Mouse (Mus musculus): ENCODE measurements around the gene Herc6.

The Herc6 gene

GRCm38 (mm10) chr6:57607999-57608398 is 27.2 kb downstream of the Herc6 start:
- Histone ChIP-seq H3K27me3 (ENCODE audit: insufficient read depth, low read length) (no peaks in the 10 kb centered on the region), H3K9me3 (ENCODE audit: low read length) (no peaks in the 10 kb centered on the region), H3K36me3 (ENCODE audit: insufficient read depth, low read length) (no peaks in the 10 kb centered on the region), H3K4me1 (replicated peaks; ENCODE audit: low read depth, low read length) (no peaks in the 10 kb centered on the region), H3K4me3 (replicated peaks; ENCODE audit: low read length) (no peak overlapping the region)
- TF ChIP-seq NANOG (IDR thresholded peaks at IDR 0.05; ENCODE audit: borderline replicate concordance, low read length) (no peak), POU5F1 (IDR thresholded peaks at IDR 0.05; ENCODE audit: borderline replicate concordance, low read length) (no peak), CTCF (conservative IDR thresholded peaks at IDR 0.05; ENCODE audit: low read length) (no peak)

- no peaks in the 10 kb centered on the region for H3K4me1 ChIP-seq (replicated peaks; ENCODE audit: low read depth, low read length)
These were observed 28.8 kb downstream of the Herc6 start for GRCm38 (mm10) chr6:57609631-57610030.

GRCm38 (mm10) chr6:57615788-57616187 is 35.0 kb downstream of the Herc6 start:
- no peak for TF ChIP-seq POU5F1 (IDR thresholded peaks at IDR 0.05; ENCODE audit: borderline replicate concordance, low read length)
- no peak for TF ChIP-seq CTCF (conservative IDR thresholded peaks at IDR 0.05; ENCODE audit: low read length)
- no peak for TF ChIP-seq NANOG (IDR thresholded peaks at IDR 0.05; ENCODE audit: borderline replicate concordance, low read length)
- no peaks in the 10 kb centered on the region for H3K36me3 ChIP-seq (ENCODE audit: insufficient read depth, low read length)
- no peaks in the 10 kb centered on the region for H3K9me3 ChIP-seq (ENCODE audit: low read length)

More at GRCm38 (mm10) chr6:57609631-57610030, 28.8 kb downstream of the Herc6 start:
- no peaks in the 10 kb centered on the region for H3K36me3 ChIP-seq (ENCODE audit: insufficient read depth, low read length)
- no peaks in the 10 kb centered on the region for H3K27me3 ChIP-seq (ENCODE audit: insufficient read depth, low read length)
- H3K4me3 ChIP-seq (replicated peaks; ENCODE audit: low read length), result no peak overlapping the region
- TF ChIP-seq POU5F1 (IDR thresholded peaks at IDR 0.05; ENCODE audit: borderline replicate concordance, low read length) (no peak), NANOG (IDR thresholded peaks at IDR 0.05; ENCODE audit: borderline replicate concordance, low read length) (no peak), CTCF (conservative IDR thresholded peaks at IDR 0.05; ENCODE audit: low read length) (peak; percentile 21; the same call in 1 of the 2 replicates)
- no peaks in the 10 kb centered on the region for H3K9me3 ChIP-seq (ENCODE audit: low read length)

DNA sequence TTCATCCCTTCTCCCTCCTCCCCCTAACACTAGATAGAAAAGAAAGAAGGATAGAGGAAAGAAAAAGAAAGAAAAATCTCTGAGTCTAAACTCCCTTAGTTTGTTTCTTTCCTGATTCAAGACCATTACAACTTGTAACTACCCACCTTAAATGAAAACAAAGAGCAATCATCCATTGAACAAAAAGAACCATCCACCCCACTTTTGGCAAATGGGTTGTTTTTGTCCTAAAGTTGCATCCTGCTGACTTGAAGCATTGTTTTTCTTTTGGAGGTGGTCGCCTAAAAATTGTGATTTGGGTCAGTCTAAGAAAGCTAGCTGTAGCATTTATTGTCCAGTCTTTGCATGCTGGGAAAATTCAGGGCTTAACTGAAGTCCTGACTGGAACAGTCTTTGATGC is 58.7 kb downstream of the Herc6 start:
- no peak overlapping the region for H3K4me3 ChIP-seq (replicated peaks; ENCODE audit: low read length)
- H3K9me3 ChIP-seq (ENCODE audit: low read length), result no peaks in the 10 kb centered on the region
- no peaks in the 10 kb centered on the region for H3K36me3 ChIP-seq (ENCODE audit: insufficient read depth, low read length)
- no peaks in the 10 kb centered on the region; the same call in 1 of the 2 replicates for H3K4me1 ChIP-seq (replicated peaks; ENCODE audit: low read depth, low read length)
- no peak for TF ChIP-seq CTCF (conservative IDR thresholded peaks at IDR 0.05; ENCODE audit: low read length)
- TF ChIP-seq NANOG (IDR thresholded peaks at IDR 0.05; ENCODE audit: borderline replicate concordance, low read length), result peak; percentile 99
- H3K27me3 ChIP-seq (ENCODE audit: insufficient read depth, low read length), result no peaks in the 10 kb centered on the region

More at GRCm38 (mm10) chr6:57615788-57616187, 35.0 kb downstream of the Herc6 start:
- Histone ChIP-seq H3K4me1 (replicated peaks; ENCODE audit: low read depth, low read length) (no peaks in the 10 kb centered on the region), H3K4me3 (replicated peaks; ENCODE audit: low read length) (no peak overlapping the region), H3K27me3 (ENCODE audit: insufficient read depth, low read length) (no peaks in the 10 kb centered on the region)

DNA sequence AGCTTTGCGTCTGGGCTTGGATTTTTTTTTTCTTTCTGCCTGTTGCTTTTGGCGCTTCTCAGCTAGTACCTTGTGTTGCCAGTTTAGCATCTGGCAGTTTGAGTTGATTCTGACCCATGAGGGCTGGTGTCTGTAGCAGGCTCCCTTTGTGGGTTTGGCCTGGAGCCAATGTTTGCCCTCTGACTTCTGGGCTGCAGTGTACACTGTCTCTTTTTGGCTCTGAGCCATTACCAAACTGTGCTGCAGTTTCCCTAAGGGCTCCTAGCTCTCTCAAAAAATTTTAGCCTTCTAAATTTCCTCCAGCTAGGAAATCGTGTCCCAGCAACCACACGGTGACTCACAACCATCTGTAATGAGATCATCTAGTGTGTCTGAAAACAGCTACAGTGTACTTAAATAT is 61.0 kb downstream of the Herc6 start:
- Histone ChIP-seq H3K4me3 (replicated peaks; ENCODE audit: low read length) (no peak overlapping the region), H3K36me3 (ENCODE audit: insufficient read depth, low read length) (no peaks in the 10 kb centered on the region), H3K4me1 (replicated peaks; ENCODE audit: low read depth, low read length) (no peaks in the 10 kb centered on the region; the same call in 1 of the 2 replicates), H3K27me3 (ENCODE audit: insufficient read depth, low read length) (no peaks in the 10 kb centered on the region), H3K9me3 (ENCODE audit: low read length) (no peaks in the 10 kb centered on the region)
- TF ChIP-seq CTCF (conservative IDR thresholded peaks at IDR 0.05; ENCODE audit: low read length), result no peak
- no peak for TF ChIP-seq POU5F1 (IDR thresholded peaks at IDR 0.05; ENCODE audit: borderline replicate concordance, low read length)
- TF ChIP-seq NANOG (IDR thresholded peaks at IDR 0.05; ENCODE audit: borderline replicate concordance, low read length), result no peak

DNA sequence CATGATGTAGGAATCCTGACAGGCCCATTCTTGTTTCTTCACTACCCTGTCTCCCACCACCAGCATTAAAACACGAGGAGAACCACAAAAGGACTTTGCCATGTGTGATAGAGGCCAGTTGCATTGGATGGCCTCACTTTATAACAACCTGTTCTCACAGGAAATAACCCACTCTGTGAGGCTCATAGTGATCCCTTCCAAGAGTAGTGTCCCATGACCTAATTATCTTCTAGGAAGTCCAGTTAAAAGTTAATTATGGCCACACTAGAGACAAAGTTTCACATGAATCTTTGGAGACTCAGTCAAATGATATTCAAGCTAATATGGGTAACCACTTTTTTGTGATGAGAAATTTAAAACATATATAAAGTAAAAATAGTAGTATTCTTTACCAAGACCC is 66.5 kb downstream of the Herc6 start:
- no peak overlapping the region for H3K4me3 ChIP-seq (replicated peaks; ENCODE audit: low read length)
- TF ChIP-seq POU5F1 (IDR thresholded peaks at IDR 0.05; ENCODE audit: borderline replicate concordance, low read length), result no peak
- TF ChIP-seq CTCF (conservative IDR thresholded peaks at IDR 0.05; ENCODE audit: low read length), result no peak
- TF ChIP-seq NANOG (IDR thresholded peaks at IDR 0.05; ENCODE audit: borderline replicate concordance, low read length), result no peak
- no peaks in the 10 kb centered on the region for H3K27me3 ChIP-seq (ENCODE audit: insufficient read depth, low read length)
- no peaks in the 10 kb centered on the region for H3K36me3 ChIP-seq (ENCODE audit: insufficient read depth, low read length)
- no peaks in the 10 kb centered on the region for H3K9me3 ChIP-seq (ENCODE audit: low read length)
- H3K4me1 ChIP-seq (replicated peaks; ENCODE audit: low read depth, low read length), result no peaks in the 10 kb centered on the region

- H3K4me1 ChIP-seq (replicated peaks; ENCODE audit: low read depth, low read length), result no peaks in the 10 kb centered on the region
- H3K9me3 ChIP-seq (ENCODE audit: low read length), result no peaks in the 10 kb centered on the region
- no peak overlapping the region for H3K4me3 ChIP-seq (replicated peaks; ENCODE audit: low read length)
- no peaks in the 10 kb centered on the region for H3K27me3 ChIP-seq (ENCODE audit: insufficient read depth, low read length)
- TF ChIP-seq POU5F1 (IDR thresholded peaks at IDR 0.05; ENCODE audit: borderline replicate concordance, low read length) (no peak), CTCF (conservative IDR thresholded peaks at IDR 0.05; ENCODE audit: low read length) (no peak), NANOG (IDR thresholded peaks at IDR 0.05; ENCODE audit: borderline replicate concordance, low read length) (no peak)
- no peaks in the 10 kb centered on the region for H3K36me3 ChIP-seq (ENCODE audit: insufficient read depth, low read length)
These were observed 80.5 kb downstream of the Herc6 start for GRCm38 (mm10) chr6:57661295-57661694.

DNA sequence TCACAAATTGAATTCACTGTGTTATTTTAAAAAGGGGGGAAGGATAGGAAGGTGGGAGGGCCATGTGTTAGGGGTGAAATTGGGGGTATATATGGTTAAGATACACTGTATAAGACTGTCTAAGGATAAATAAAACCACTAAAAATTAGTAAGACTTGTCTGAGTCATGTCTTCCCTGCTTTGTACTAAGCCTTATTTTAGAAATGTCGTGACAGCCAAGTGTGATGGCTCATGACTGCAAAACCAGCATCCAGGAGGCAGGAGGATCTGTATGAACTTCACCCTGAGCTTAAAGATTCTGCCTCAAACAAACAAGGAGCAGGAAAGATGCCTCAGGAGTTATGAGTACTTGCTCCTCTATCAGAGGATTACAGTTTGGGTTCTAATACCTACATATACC is 103.4 kb downstream of the Herc6 start:
- TF ChIP-seq CTCF (conservative IDR thresholded peaks at IDR 0.05; ENCODE audit: low read length) (no peak), POU5F1 (IDR thresholded peaks at IDR 0.05; ENCODE audit: borderline replicate concordance, low read length) (no peak), NANOG (IDR thresholded peaks at IDR 0.05; ENCODE audit: borderline replicate concordance, low read length) (no peak)
- no peaks in the 10 kb centered on the region for H3K27me3 ChIP-seq (ENCODE audit: insufficient read depth, low read length)
- no peaks in the 10 kb centered on the region for H3K4me1 ChIP-seq (replicated peaks; ENCODE audit: low read depth, low read length)
- no peak overlapping the region for H3K4me3 ChIP-seq (replicated peaks; ENCODE audit: low read length)
- no peaks in the 10 kb centered on the region for H3K9me3 ChIP-seq (ENCODE audit: low read length)
- H3K36me3 ChIP-seq (ENCODE audit: insufficient read depth, low read length), result peaks cover 3% of the 10 kb centered on the region; the same call in 1 of the 2 replicates
